Mouse (Mus musculus) C2C12 (cell line): ENCODE results near the gene Kdm4a. TPM values are rescaled to one million over a fixed set of nuclear protein-coding genes. Genes with fewer than 3 reads are reported as not detected.

Experiments
- H3K27me3 ChIP-seq: one replicate; pipeline ENCODE4 v1.6.1; 2011; ENCODE audit not compliant: control insufficient read depth, insufficient read depth, insufficient read length
- H3K36me3 ChIP-seq: one replicate; pipeline ENCODE4 v1.6.1; 2011; ENCODE audit not compliant: control insufficient read depth, insufficient read depth
- H3K4me3 ChIP-seq: one replicate; pipeline ENCODE4 v1.5.1; 2011; ENCODE audit warnings: mild to moderate bottlenecking, control low read depth; ENCODE audit not compliant: poor library complexity, insufficient read depth, severe bottlenecking
- H3K79me2 ChIP-seq: one replicate; pipeline ENCODE4 v1.6.1; 2011; ENCODE audit not compliant: control insufficient read depth, insufficient read depth
- H3K79me3 ChIP-seq: one replicate; pipeline ENCODE4 v1.6.1; 2011; ENCODE audit warnings: low read depth, control low read depth
- H3ac ChIP-seq: one replicate; pipeline ENCODE3; 2011; ENCODE audit warnings: low read depth; ENCODE audit not compliant: control insufficient read depth, insufficient read length
- CEBPB ChIP-seq: IDR thresholded peaks from one replicate; pipeline ENCODE4 v1.6.1; 2011; ENCODE audit warnings: low read depth, mild to moderate bottlenecking, control low read depth, moderate library complexity
- CTCF ChIP-seq: IDR thresholded peaks from one replicate; pipeline ENCODE4 v1.5.1; 2011; ENCODE audit not compliant: control insufficient read depth, insufficient read depth, insufficient read length
- FOSL1 ChIP-seq: IDR thresholded peaks from one replicate; pipeline ENCODE4 v1.8.0; 2011; ENCODE audit warnings: mild to moderate bottlenecking, low read length; ENCODE audit not compliant: poor library complexity, insufficient read depth, severe bottlenecking
- MAX ChIP-seq: IDR thresholded peaks from one replicate; pipeline ENCODE4 v1.6.1; 2011; ENCODE audit warnings: mild to moderate bottlenecking, control low read depth
- MYOD1 ChIP-seq: IDR thresholded peaks from one replicate; pipeline ENCODE4 v1.6.1; 2011; ENCODE audit warnings: low read depth; ENCODE audit not compliant: control insufficient read depth, insufficient read length
- MYOG ChIP-seq: IDR thresholded peaks from one replicate; pipeline ENCODE4 v1.6.1; 2011; ENCODE audit not compliant: control insufficient read depth, insufficient read length; ENCODE audit errors: extremely low read depth
- USF1 ChIP-seq: IDR thresholded peaks from one replicate; pipeline ENCODE4 v1.6.1; 2011; ENCODE audit warnings: low read depth, mild to moderate bottlenecking, control low read depth, moderate library complexity
- microRNA-seq: library from miRNA; unstranded; fragments of <30 nt; microRNA quantifications from one replicate; pipeline ENCODE4, GENCODE M21; 2019; ENCODE audit warnings: borderline microRNAs expressed
- polyA plus RNA-seq: library from polyadenylated mRNA; unstranded; fragments of >200 nt; fragmentation: generic; extraction: Trizol; gene quantifications from one replicate; pipeline ENCODE4 v1.2.1, GENCODE M21; 2012; ENCODE audit warnings: missing spikeins

Gene Kdm4a
- polyA plus RNA-seq, 1 experiment = 28.1 TPM

- Histone ChIP-seq H3K27me3 (no peaks in the 10 kb centered on the region), H3K4me3 (no peak overlapping the region), H3K36me3 (no peaks in the 10 kb centered on the region), H3K79me3 (no peaks in the 10 kb centered on the region), H3ac (no peak overlapping the region), H3K79me2 (no peaks in the 10 kb centered on the region)
- TF ChIP-seq USF1 = no peak
- no peak for TF ChIP-seq MAX
- TF ChIP-seq FOSL1 = no peak
- no peak for TF ChIP-seq CTCF
- no peak for TF ChIP-seq MYOG
Observed at GRCm38 (mm10) chr4:118096069-118096468, 83.8 kb downstream of the Kdm4a start.

- H3ac ChIP-seq = no peak overlapping the region
- no peaks in the 10 kb centered on the region for H3K79me3 ChIP-seq
- H3K36me3 ChIP-seq = no peaks in the 10 kb centered on the region
- no peaks in the 10 kb centered on the region for H3K27me3 ChIP-seq
- no peaks in the 10 kb centered on the region for H3K79me2 ChIP-seq
- no peak overlapping the region for H3K4me3 ChIP-seq
- TF ChIP-seq MYOG (no peak), USF1 (no peak), CEBPB (no peak), MAX (no peak), CTCF (no peak)
Observed at GRCm38 (mm10) chr4:118092784-118093457, 86.9 kb downstream of the Kdm4a start.

- no peak overlapping the region for H3ac ChIP-seq
- H3K36me3 ChIP-seq = no peaks in the 10 kb centered on the region
- no peak for TF ChIP-seq CTCF
- TF ChIP-seq FOSL1 = no peak
- TF ChIP-seq CEBPB = no peak
- no peak for TF ChIP-seq USF1
- no peak for TF ChIP-seq MYOG
- TF ChIP-seq MYOD1 = no peak
- no peak for TF ChIP-seq MAX
- H3K4me3 ChIP-seq = no peak overlapping the region
- H3K79me2 ChIP-seq = no peaks in the 10 kb centered on the region
- no peaks in the 10 kb centered on the region for H3K27me3 ChIP-seq
- H3K79me3 ChIP-seq = no peaks in the 10 kb centered on the region
Observed at GRCm38 (mm10) chr4:118090449-118090848, 89.4 kb downstream of the Kdm4a start.

GRCm38 (mm10) chr4:118089939-118090338 lies 89.9 kb downstream of the Kdm4a start:
- no peak overlapping the region for H3ac ChIP-seq
- no peaks in the 10 kb centered on the region for H3K79me2 ChIP-seq
- no peaks in the 10 kb centered on the region for H3K79me3 ChIP-seq
- no peak for TF ChIP-seq USF1
- TF ChIP-seq MYOG = no peak
- TF ChIP-seq CEBPB = no peak
- no peak for TF ChIP-seq MYOD1
- TF ChIP-seq FOSL1 = no peak
- TF ChIP-seq MAX = no peak
- no peaks in the 10 kb centered on the region for H3K27me3 ChIP-seq
- H3K4me3 ChIP-seq = no peak overlapping the region
- H3K36me3 ChIP-seq = no peaks in the 10 kb centered on the region

- no peak overlapping the region for H3K4me3 ChIP-seq
- TF ChIP-seq MYOG = no peak
- TF ChIP-seq MAX = no peak
- no peak for TF ChIP-seq CEBPB
- TF ChIP-seq MYOD1 = no peak
- no peak for TF ChIP-seq FOSL1
- no peak for TF ChIP-seq CTCF
- no peak for TF ChIP-seq USF1
Observed at GRCm38 (mm10) chr4:118088771-118089170, 91.1 kb downstream of the Kdm4a start.

More at GRCm38 (mm10) chr4:118088771-118089170, 91.1 kb downstream of the Kdm4a start:
- Histone ChIP-seq H3ac (no peak overlapping the region), H3K79me3 (no peaks in the 10 kb centered on the region), H3K27me3 (no peaks in the 10 kb centered on the region), H3K79me2 (no peaks in the 10 kb centered on the region), H3K36me3 (no peaks in the 10 kb centered on the region)

Small RNA genes within 50 kb of the gene (microRNA-seq; reads per million reads assigned to microRNA genes)
- gene Mir7226 = not detected

Other genes starting within 250 kb of the Kdm4a start
- 20.4 TPM for gene St3gal3, start 45.1 kb downstream of the Kdm4a start, polyA plus RNA-seq
- 1.6 TPM for gene Ptprf, start 111.4 kb upstream of the Kdm4a start, polyA plus RNA-seq
- gene Szt2, start 229.2 kb upstream of the Kdm4a start, polyA plus RNA-seq = 7.6 TPM
- gene Med8, start 229.3 kb upstream of the Kdm4a start, polyA plus RNA-seq = 77.2 TPM
- 92.3 TPM for gene Elovl1, start 248.1 kb upstream of the Kdm4a start, polyA plus RNA-seq